Mouse (Mus musculus) layer of hippocampus, postnatal 36 days (tissue): Measurements from ENCODE around the gene Akap7. TPM values are rescaled to one million over a fixed set of nuclear protein-coding genes. Genes with fewer than 3 reads are reported as not detected.

Source experiments
- DNase-seq, 2 experiments: peaks; one replicate each; pipeline ENCODE4 v3.0.0; 2022
- total RNA-seq, 2 experiments: library from RNA; stranded (reverse); gene quantifications; 2 replicates each; pipeline ENCODE4 v1.2.3; 2021

Gene Akap7
- total RNA-seq, 2 experiments from 2014 or later: 53.2 to 53.5 TPM

GRCm38 (mm10) chr10:25296657-25297369 lies 10.9 kb downstream of the Akap7 start:
- DNase-seq: peak; percentile 84 to 85

- DNase-seq: no peak
Observed at GRCm38 (mm10) chr10:25296286-25296656, 11.4 kb downstream of the Akap7 start.

GRCm38 (mm10) chr10:25295836-25296235 lies 11.8 kb downstream of the Akap7 start:
- no peak for DNase-seq

- no peak for DNase-seq
Observed at GRCm38 (mm10) chr10:25294999-25295398, 12.7 kb downstream of the Akap7 start.

GRCm38 (mm10) chr10:25293796-25294195 lies 13.9 kb downstream of the Akap7 start:
- no peak for DNase-seq

GRCm38 (mm10) chr10:25291053-25291452 lies 16.6 kb downstream of the Akap7 start:
- no peak for DNase-seq

GRCm38 (mm10) chr10:25285100-25285811 lies 22.4 kb downstream of the Akap7 start:
- no peak for DNase-seq

GRCm38 (mm10) chr10:25284427-25285099 lies 23.1 kb downstream of the Akap7 start:
- no peak for DNase-seq

- no peak for DNase-seq
Observed at GRCm38 (mm10) chr10:25283397-25283796, 24.3 kb downstream of the Akap7 start.

- DNase-seq: no peak
Observed at GRCm38 (mm10) chr10:25280141-25280540, 27.5 kb downstream of the Akap7 start.

- DNase-seq: no peak
Observed at GRCm38 (mm10) chr10:25279406-25279805, 28.3 kb downstream of the Akap7 start.

GRCm38 (mm10) chr10:25275492-25275891 lies 32.2 kb downstream of the Akap7 start:
- DNase-seq: no peak

GRCm38 (mm10) chr10:25274621-25275330 lies 32.9 kb downstream of the Akap7 start:
- DNase-seq: no peak

GRCm38 (mm10) chr10:25273731-25274130 lies 33.9 kb downstream of the Akap7 start:
- no peak for DNase-seq

- DNase-seq: no peak
Observed at GRCm38 (mm10) chr10:25271756-25272155, 35.9 kb downstream of the Akap7 start.

GRCm38 (mm10) chr10:25271207-25271606 lies 36.5 kb downstream of the Akap7 start:
- DNase-seq: no peak

GRCm38 (mm10) chr10:25268476-25269351 lies 39.0 kb downstream of the Akap7 start:
- DNase-seq: no peak

- DNase-seq: no peak
Observed at GRCm38 (mm10) chr10:25261176-25261575, 46.5 kb downstream of the Akap7 start.

GRCm38 (mm10) chr10:25260724-25261123 lies 46.9 kb downstream of the Akap7 start:
- no peak for DNase-seq

GRCm38 (mm10) chr10:25258171-25258570 lies 49.5 kb downstream of the Akap7 start:
- no peak for DNase-seq

GRCm38 (mm10) chr10:25257466-25257865 lies 50.2 kb downstream of the Akap7 start:
- DNase-seq: no peak

- no peak for DNase-seq
Observed at GRCm38 (mm10) chr10:25253474-25253873, 54.2 kb downstream of the Akap7 start.
